In genomic region chr11:72566816-72567338, GRCm38 (mm10) we compare ENCODE assay signal across 13 mouse cellular contexts. TPM values are rescaled to one million over a fixed set of nuclear protein-coding genes. Genes with fewer than 3 reads are reported as not detected.
DNase-seq lines count a peak whose midpoint lies in the region; ATAC-seq lines count a peak whose summit lies in the region.
"Had no signal": no experiment of that assay in that cellular context is flagged by ENCODE, and none has a peak within 500 bp of the region (broad histone marks: within the 10 kb centered on the region; RNA-seq: fewer than 3 reads in every experiment).

No protein-coding gene starts in this region.

- ATAC-seq in megakaryocyte progenitor cell, adult 5-6 weeks (replicated peaks; ENCODE audit: poor library complexity): no peak

- peak; percentile 27 for DNase-seq in testis, postnatal 14 days (ENCODE audit: low spot score)
- DNase-seq in testis, postnatal 10 days (ENCODE audit: low spot score): no peak
- peak; percentile 76 to 90 for DNase-seq in layer of hippocampus, adult 18-20 months (ENCODE audit: low spot score in 2 of 2)
- DNase-seq in left cerebral cortex, adult 8-10 months (ENCODE audit: low spot score in 2 of 2): peak; percentile 52 to 80
- DNase-seq in telencephalon, adult 2 months (ENCODE audit: low read depth, low spot score): peak; percentile 84
- no peak for DNase-seq in urinary bladder, postnatal 4 days (ENCODE audit: low spot score in 2 of 2)
- no peak for DNase-seq in urinary bladder, adult 2 months (ENCODE audit: low spot score)
- DNase-seq: adrenal gland, postnatal 10 days; kidney, adult 2 months; spleen, adult 18-20 months; thymus, adult 18-20 months had no signal

RNA-seq across cellular contexts. Expression of gene Spns3, which starts 16.6 kb away (rescaled TPM):
- total RNA-seq in layer of hippocampus, adult 18-20 months (2021): under 1 TPM; 0.25 to 0.27 TPM
- 1 to 10 TPM in 1 of 4 experiments, under 1 TPM in 3; 0.32 to 1.1 (median 0.68) TPM for total RNA-seq in left cerebral cortex, adult 8-10 months (2022)
- polyA plus RNA-seq in urinary bladder, adult 2 months (2012; rRNA removed): 0.45 and 0.46 TPM in 2 replicates
- total RNA-seq in megakaryocyte progenitor cell, adult 5-6 weeks (2015): 19.4 and 20.5 TPM in 2 replicates
- total RNA-seq in megakaryocyte progenitor cell, adult 5-6 weeks (2017): 20.2 and 27.3 TPM in 2 replicates
- polyA plus RNA-seq: midbrain, embryonic 10.5 days had no signal

RNA-seq across cellular contexts. Expression of gene Ube2g1, which starts 40.2 kb away (rescaled TPM):
- 10 to 100 TPM; 40.8 to 42.9 TPM for total RNA-seq in layer of hippocampus, adult 18-20 months (2021)
- total RNA-seq in left cerebral cortex, adult 8-10 months (2022): 10 to 100 TPM; 41.9 to 47.2 (median 44.4) TPM
- 32.1 and 32.9 TPM in 2 replicates for polyA plus RNA-seq in urinary bladder, adult 2 months (2012; rRNA removed)
- total RNA-seq in megakaryocyte progenitor cell, adult 5-6 weeks (2015): 57.1 and 66.3 TPM in 2 replicates
- total RNA-seq in megakaryocyte progenitor cell, adult 5-6 weeks (2017): 32.4 and 37.9 TPM in 2 replicates

Comparison
In these comparisons a context has a peak if more than half of its experiments do, and no peak if none do; other contexts are left out.
1. DNase-seq: peak in testis, postnatal 14 days (single experiment), layer of hippocampus, adult 18-20 months (2 of 2), left cerebral cortex, adult 8-10 months (2 of 2) and telencephalon, adult 2 months (single experiment); none in testis, postnatal 10 days (single experiment), urinary bladder, postnatal 4 days (0 of 2) and urinary bladder, adult 2 months (single experiment).
2. RNA of gene Spns3, which starts 16.6 kb away (total RNA-seq): 19.4 to 27.3 TPM in megakaryocyte progenitor cell, adult 5-6 weeks; 0.32 to 1.1 TPM in left cerebral cortex, adult 8-10 months and 0.25 to 0.27 TPM in layer of hippocampus, adult 18-20 months; every median in the first group is over 4 times any median in the second.